Mouse (Mus musculus): ENCODE data around the gene Cep112.

DNA sequence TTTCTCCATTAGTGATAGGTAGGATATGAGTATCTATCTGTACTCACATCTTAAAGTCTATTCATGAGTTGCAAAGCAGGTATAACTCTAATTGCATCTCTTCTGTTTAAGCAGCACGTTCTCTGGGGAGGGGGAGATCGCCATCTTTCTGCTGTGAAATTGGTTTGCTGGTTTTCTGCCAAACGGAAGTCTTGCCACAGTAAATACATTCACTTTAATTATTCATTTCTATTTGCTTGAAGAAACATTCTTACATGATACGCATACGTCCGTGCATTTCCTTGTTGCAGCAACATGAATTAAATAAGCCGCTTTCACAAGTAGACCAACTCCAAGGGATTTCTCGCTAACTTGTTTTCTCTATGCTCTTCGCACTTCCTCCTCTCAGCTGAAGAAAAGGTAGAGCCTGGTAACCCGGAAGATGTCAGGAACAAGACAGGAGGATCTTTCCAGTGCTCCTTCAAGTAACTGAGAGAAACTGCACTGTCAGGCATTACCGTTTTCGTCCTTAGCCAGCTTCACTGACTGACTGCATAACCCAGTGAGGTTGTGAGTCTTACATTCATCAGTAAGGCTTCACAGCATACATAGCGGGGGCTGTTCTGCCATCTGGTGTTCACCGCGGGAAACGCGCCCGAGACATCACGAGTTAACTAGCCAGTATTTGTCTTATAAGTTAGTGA, 47.2 kb upstream of the Cep112 start:
- TF ChIP-seq POLR2A (IDR thresholded peaks at IDR 0.05; ENCODE audit: insufficient read length, low read depth) = no peak
- no peak for TF ChIP-seq MYOD1 (IDR thresholded peaks at IDR 0.05; ENCODE audit: control insufficient read depth in 1 of 3, insufficient read length in 2 of 3, low read depth in 2 of 3)
- no peak for TF ChIP-seq E2F4 (IDR thresholded peaks at IDR 0.05; ENCODE audit: insufficient read depth)
- no peak for TF ChIP-seq CEBPB (IDR thresholded peaks at IDR 0.05; ENCODE audit: insufficient read depth, poor library complexity, severe bottlenecking)
- TF ChIP-seq POLR2AphosphoS2 (IDR thresholded peaks at IDR 0.05; ENCODE audit: insufficient read length, low read depth) = no peak
- no peak for TF ChIP-seq REST (IDR thresholded peaks at IDR 0.05; ENCODE audit: insufficient read depth, insufficient read length)
